Mouse (Mus musculus) left cerebral cortex, adult 18-20 months (tissue): Measurements from ENCODE around the gene Klhl7. TPM values are rescaled to one million over a fixed set of nuclear protein-coding genes. Genes with fewer than 3 reads are reported as not detected.
"Not testable (repeated sequence)": the region's sequence is repeated elsewhere in the genome, so short reads cannot be mapped to it uniquely, and the experiment has no call there.

Experiments
- DNase-seq, 2 experiments: peaks; one replicate each; pipeline ENCODE4 v3.0.0; 2021 to 2022; ENCODE audit warnings: low spot score in 2 of 2, mixed read lengths in 1 of 2
- total RNA-seq, 2 experiments: library from RNA; stranded (reverse); gene quantifications; 2 replicates each; pipeline ENCODE4 v1.2.3; 2021

The Klhl7 gene
- total RNA-seq, 2 experiments from 2014 or later = 90.7 to 93.2 TPM

GRCm38 (mm10) chr5:24092496-24092895 lies 7.9 kb upstream of the Klhl7 start:
- DNase-seq = no peak

DNA sequence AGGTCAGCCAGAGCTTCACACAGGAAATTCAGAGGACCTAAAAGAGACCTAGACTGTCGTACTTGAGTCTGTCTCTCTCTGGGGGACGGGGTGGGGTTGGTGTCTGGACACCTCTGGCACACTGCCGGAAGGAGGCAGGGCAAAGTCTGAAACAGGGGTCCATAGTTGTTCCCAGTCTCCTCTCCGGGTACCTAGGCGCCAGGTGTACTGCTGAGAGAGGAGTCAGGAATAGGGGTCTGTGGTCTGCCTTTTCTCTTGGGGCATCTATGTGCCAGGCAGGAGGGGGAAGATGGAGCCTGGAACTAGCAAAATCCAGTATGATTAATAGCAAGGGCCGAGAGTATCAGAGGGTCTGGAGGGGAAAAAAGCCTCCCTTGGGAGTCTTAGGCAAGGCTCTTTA lies 5.0 kb upstream of the Klhl7 start:
- DNase-seq = no peak

DNA sequence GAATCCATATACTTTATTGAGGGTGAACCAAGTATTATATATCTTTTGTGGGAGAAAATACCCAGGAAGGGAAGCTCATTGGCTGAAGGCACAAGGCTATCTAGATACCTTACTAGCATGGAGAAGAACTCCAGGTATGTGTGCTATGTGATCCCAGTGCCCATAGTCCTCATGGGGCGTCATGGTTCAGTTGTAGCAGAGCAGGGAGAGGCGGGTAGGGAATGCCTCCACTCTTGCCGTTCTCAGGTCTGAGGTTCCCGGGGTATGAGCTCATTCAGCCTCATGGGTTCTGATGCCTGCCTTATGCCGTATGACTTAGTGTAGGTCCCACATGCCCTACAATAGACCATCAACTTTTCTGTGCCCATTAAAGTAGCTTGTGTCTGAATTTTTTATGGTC lies 4.5 kb upstream of the Klhl7 start:
- DNase-seq = no peak

DNA sequence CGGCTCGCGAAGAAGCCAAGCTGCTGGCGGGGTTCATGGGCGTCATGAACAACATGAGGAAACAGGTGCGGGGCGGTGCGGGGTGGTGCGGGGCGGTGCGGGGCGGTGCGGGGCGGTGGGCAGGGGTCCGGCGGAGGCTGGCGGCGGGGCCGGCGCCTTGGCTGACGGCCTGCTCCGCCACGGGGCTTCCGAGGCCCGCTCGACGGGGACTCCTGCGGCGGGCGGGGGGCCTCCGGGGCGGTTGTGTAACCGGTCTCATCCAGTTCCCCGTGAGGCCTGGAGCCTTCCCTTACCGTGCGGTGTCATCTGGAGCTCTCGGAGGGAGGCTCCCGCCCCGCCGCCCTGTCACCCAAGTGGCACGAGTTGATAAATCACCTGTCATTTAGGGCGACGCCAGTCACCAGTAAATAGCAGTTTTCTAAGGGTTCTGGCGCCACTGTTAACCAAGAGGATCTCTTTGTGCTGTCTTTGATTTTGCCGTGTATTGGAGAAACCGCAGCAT lies 456 bp downstream of the Klhl7 start:
- peak; percentile 50 to 53 for DNase-seq

DNA sequence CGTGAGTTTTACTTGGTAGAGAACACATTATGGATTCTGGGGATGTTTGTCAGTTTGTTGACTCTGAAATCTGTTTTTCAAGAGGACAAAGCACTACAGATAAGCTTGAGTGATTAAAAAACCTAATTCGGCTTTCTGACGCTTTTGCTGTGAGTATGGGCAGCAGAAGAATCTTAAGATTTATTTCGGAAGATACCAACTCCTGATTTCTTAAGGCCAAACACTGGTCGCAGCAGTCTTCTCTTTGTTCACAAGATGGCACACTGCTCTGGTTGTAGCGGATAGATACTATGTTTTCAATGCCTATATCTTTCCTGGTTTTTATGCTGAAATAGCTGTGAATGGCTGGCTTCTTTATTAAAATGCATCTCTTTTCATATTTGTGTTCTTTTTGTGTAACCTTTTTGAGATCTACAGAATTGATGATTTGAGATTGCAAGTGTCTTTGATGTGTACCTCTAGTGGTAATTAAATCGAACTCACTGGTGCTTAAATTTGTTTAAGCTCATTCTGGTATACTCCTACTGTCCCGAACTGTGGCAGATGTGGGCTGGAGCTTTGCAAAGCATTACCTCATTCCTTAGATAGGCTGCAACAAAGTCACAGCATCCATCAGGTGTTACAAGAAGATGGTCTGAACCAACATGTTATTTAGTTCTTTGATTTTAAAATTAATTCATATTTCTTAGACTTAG lies 1.2 kb downstream of the Klhl7 start:
- no peak for DNase-seq

DNA sequence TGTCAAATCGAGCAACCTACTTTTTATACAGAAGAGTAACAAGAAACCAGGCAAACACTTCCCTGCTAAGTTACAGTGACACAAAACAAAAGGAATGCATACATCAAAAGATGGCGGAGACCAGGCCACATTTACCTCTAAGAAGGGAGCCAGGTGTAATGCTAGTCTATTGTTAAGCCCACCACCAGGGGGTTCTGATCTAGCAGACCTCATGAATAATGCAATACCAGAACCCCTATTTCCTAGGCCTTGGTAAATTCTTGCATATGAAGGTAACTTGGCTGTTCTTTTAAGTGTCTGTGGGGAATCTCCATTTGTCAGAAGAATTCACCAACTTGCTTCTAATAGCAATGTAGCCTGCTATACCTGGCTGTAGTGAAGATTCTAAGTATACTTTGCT lies 2.8 kb downstream of the Klhl7 start:
- not testable (repeated sequence) for DNase-seq

GRCm38 (mm10) chr5:24103841-24104240 lies 3.4 kb downstream of the Klhl7 start:
- DNase-seq = no peak

DNA sequence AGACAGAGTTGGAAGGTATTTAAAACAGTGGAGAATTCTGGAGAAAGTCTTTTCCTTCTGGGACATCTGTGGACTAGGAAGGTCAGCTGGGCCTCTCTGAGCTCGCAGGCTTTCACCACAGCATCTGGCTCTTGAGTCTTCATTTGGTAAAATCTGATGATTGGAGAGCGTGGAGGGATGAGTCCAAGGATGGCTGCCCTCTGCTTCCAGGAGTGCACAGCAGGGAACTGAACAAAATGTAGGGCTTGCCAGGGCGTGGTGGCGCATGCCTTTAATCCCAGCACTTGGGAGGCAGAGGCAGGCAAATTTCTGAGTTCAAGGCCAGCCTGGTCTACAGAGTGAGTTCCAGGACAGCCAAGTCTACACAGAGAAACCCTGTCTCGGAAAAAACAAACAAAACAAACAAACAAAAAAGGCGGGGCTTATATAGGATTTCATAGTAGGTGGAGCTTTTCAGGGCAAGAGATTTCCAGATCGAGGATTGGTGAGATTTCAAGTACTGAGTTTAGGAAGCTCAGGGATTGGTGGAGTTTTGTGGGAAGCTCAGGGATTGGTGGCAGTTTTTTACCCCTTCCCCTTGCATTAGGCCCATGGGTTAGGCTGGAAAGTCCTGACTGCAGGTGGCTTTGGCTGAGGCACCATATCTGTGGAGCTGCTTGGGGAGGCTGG lies 6.8 kb downstream of the Klhl7 start:
- DNase-seq = no peak

DNA sequence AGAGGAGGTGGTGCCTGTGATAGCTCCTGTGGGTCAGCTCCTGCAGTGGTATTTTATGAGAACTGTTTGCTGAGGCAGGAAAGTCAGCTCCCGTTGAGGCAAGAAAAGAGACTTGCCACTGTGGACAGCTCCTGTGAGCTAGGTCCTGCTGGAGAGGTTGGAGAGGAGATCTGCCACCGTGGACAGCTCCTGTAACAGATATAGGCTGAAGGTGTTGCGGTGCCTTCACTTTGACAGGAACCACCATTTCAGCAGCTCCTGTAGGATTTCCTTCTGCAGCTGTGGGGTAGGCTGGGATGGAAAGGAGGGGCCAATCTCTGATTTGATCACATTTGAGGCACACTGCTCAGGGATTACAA lies 7.3 kb downstream of the Klhl7 start:
- DNase-seq = no peak

DNA sequence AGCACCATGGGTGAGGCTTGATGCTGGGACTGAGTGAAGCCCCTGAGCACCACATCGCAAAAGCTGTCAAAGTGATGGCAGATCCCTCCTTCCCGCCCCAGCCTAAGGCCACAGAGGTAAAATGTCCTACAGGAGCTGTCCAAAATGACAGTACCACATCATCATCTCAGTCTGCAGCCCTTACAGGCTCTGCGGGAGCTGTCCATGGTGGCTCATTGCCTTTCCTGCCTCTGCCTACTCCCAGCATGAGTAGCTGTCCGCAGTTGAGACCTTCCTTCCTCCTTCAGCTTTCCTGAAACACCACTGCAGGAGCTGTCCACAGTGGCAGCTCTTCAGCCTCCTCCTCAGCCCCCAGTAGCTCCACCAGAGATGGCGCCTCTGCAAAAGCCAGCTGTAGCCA lies 9.7 kb downstream of the Klhl7 start:
- DNase-seq = no peak

DNA sequence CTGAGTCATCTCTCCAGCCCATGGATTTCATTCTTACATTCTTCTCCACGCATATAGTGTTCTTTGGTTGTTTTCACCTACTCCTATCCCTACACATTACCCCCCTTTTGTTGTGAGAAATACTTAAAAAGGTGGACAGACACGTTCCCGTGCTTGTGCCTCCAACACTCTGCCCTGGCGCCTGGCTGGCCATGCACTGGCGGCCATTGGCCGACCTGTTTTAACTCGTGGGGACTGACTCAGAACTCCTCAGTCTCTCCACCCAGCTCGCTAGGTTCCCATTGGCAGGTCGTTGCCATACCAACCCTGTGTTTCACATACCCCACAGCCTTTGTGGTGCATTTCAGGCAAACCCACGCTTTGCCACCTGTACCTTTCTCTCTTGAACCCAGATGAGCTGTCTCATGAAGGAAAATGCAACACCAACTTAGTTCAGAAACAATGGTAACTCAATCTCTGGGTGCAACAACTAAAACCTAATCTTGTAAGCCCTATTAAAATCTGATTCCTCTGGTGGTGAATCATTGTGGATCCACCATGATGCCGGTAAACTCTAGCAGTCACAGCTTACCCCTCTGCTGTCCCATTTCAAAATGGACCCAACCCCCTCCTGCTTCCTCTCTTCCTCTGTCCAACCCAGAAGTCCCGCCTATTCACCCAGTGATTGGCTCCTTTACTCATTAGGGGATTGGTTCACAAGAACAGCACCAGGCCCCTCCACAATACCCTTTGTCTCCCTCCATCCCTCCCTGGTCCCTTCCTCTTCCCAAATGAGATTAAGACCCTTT lies 11.9 kb downstream of the Klhl7 start:
- DNase-seq = no peak

- DNase-seq = no peak
These were observed 21.8 kb downstream of the Klhl7 start for GRCm38 (mm10) chr5:24122221-24122620.

DNA sequence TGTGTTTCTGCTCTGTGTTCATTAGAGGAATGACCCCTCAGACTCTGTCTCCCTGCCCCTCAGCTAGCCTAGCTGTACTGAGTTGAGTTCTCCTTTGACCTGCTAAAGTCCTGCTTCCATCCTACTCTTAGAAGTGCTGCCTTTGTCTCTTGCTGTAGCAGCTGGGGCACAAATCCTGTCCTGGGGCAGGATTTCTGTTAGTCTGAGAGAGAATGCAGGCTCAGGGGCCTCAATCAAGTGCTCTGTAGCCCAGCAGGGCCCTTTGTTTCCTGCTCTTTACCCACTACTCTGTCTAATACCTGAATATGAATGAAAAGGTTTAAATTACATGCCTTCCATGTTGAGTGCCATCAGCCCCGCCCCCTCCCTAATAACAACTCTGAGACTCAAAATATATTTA lies 23.8 kb downstream of the Klhl7 start:
- no peak for DNase-seq

DNA sequence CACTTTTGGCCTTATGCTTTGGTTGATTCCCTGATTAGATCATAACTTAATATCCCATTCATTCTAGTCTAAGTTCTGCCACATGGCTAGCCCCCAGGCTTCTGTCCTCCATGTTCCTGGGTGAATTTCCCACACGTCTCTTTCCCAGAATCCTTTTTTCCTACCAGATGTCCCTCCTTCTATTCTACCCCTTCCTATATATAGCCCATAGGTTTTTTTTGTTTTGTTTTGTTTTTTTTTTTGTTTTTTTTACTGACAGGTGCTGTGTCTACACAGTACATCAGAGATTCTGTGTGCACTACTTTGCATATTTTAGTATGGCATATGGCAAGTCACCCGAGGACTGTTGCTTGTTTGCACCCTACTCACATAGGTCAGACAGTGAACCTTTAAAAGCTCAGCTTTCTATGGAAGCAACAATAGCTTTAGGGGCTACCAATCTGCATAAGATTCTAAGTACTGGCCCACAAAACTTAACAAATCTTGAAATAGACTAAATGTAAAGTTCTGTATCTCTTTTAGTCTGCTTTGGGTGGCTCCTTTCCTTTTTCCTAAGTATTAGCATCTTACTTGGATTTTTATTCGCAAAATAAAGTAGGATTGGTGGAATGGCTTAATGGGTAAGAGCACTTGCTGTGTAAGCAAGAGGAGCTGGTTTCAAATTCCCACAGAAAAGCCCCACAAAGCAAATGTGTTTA lies 24.3 kb downstream of the Klhl7 start:
- DNase-seq = no peak

- DNase-seq = no peak
These were observed 25.7 kb downstream of the Klhl7 start for GRCm38 (mm10) chr5:24125910-24126636.

DNA sequence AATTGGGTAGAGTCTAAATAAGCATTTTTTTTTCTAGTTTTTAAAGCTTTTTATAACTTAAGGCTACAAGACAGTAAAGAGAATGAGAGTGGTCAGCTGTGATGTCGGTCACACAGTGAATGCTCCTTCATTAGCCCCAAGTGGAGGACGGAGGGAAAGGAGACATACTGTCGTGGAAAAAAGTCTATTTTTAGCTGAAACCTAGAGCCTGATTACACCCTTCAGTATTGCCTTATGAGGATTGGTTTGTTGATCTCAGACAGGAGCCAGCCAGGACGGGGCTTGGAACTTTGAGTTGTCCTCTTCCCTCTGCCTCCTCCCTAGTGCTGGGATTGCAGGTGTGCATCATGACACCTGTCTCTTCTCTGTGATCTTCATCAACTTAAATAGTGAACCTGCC lies 26.6 kb downstream of the Klhl7 start:
- no peak for DNase-seq

DNA sequence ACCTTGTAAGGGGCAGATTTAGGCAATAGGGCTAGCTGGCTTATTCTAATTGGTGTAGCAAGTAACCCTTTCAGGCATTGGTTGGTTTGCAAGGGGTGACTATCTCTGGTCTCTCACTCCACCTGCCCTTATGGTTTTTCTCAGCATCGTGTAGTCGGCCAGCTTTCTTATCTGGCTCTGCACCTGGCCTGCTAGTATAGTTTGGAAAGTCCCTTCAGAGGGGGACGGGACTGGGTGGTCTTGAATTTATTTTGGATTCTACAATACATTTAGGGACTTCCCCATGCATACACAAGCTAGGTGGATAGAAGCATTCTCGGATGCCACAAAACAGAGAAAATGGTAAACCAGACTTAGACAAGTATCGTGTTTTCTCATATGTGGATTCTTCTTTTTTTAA lies 46.6 kb downstream of the Klhl7 start:
- DNase-seq = no peak

DNA sequence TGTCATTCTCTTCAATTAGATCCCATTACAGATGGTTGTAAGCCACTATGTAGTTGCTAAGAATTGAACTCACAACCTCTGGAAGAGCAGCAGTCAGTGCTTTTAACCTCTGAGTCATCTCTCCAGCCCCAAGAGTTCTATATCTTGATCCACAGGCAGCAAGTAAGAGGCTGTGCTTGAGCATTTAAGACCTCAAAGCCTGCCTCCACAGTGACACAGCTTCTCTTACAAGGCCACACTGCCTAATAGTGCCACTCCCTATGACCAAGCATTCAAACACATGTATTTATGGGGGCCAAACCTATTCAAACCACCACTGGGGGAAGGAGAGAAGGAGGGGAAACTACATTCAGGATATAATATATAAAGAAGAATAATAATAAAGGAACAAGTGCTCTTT lies 51.8 kb downstream of the Klhl7 start:
- no peak for DNase-seq

DNA sequence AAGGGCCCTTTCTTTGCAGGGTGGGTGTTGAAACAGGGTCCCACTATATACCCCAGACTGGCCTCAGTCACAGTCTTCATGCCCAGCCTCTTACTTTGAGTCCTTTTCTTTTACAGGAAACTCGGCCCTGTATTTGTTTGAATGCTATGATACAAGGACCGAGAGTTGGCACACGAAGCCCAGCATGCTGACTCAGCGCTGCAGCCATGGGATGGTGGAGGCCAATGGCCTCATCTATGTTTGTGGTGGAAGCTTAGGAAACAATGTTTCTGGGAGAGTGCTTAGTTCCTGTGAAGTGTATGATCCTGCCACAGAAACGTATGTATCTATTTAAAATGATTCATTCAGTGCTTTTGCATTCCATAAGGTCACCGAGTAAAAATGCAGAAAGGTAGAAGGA lies 56.4 kb downstream of the Klhl7 start:
- no peak for DNase-seq

GRCm38 (mm10) chr5:24164789-24165445 lies 64.5 kb downstream of the Klhl7 start, which contains the start of gene Nupl2:
Gene Nupl2 (plus strand): TSS chr5:24164963.
- DNase-seq = peak; percentile 97
